Mouse (Mus musculus) retina, adult 2 months (tissue): ENCODE measurements around the gene Sdhb.

Experiments
- DNase-seq: peaks from one replicate; pipeline ENCODE4 v3.0.0-alpha.2; 2012; ENCODE audit warnings: low read depth, low spot score

Sdhb gene

GRCm38 (mm10) chr4:140947487-140948440 is 13.2 kb upstream of the Sdhb start:
- DNase-seq = no peak

GRCm38 (mm10) chr4:140948481-140948880 is 12.5 kb upstream of the Sdhb start:
- DNase-seq = no peak

- no peak for DNase-seq
Observed at GRCm38 (mm10) chr4:140949052-140949451, 12.0 kb upstream of the Sdhb start.

GRCm38 (mm10) chr4:140949616-140950015 is 11.4 kb upstream of the Sdhb start:
- DNase-seq = no peak

- DNase-seq = no peak
Observed at GRCm38 (mm10) chr4:140950574-140950973, 10.4 kb upstream of the Sdhb start.

GRCm38 (mm10) chr4:140951861-140952641 is 9.0 kb upstream of the Sdhb start:
- DNase-seq = no peak

GRCm38 (mm10) chr4:140957131-140957702 is 3.8 kb upstream of the Sdhb start:
- DNase-seq = no peak

GRCm38 (mm10) chr4:140957725-140958124 is 3.3 kb upstream of the Sdhb start:
- peak; percentile 74 for DNase-seq

- DNase-seq = no peak
Observed at GRCm38 (mm10) chr4:140958319-140958718, 2.7 kb upstream of the Sdhb start.

- no peak for DNase-seq
Observed at GRCm38 (mm10) chr4:140959128-140959679, 1.8 kb upstream of the Sdhb start.

- DNase-seq = no peak
Observed at GRCm38 (mm10) chr4:140959715-140960479, 1.1 kb upstream of the Sdhb start.

- no peak for DNase-seq
Observed at GRCm38 (mm10) chr4:140961467-140962206, 634 bp downstream of the Sdhb start.

- no peak for DNase-seq
Observed at GRCm38 (mm10) chr4:140962207-140962909, 1.4 kb downstream of the Sdhb start.

- no peak for DNase-seq
Observed at GRCm38 (mm10) chr4:140962950-140963349, 1.9 kb downstream of the Sdhb start.

GRCm38 (mm10) chr4:140963941-140964597 is 3.1 kb downstream of the Sdhb start:
- DNase-seq = no peak

- DNase-seq = peak; percentile 53
Observed at GRCm38 (mm10) chr4:140964620-140965019, 3.6 kb downstream of the Sdhb start.

- DNase-seq = no peak
Observed at GRCm38 (mm10) chr4:140967386-140968159, 6.6 kb downstream of the Sdhb start.

GRCm38 (mm10) chr4:140971691-140972090 is 10.7 kb downstream of the Sdhb start:
- no peak for DNase-seq
